Mouse (Mus musculus) small intestine, adult 2 months (tissue): ENCODE results near the gene Tac2.

Source experiments
- CTCF ChIP-seq: fragments of 200-500 bp; IDR thresholded peaks from 2 replicates; pipeline ENCODE4 v1.5.1; 2012; ENCODE audit warnings: low read depth, mild to moderate bottlenecking, control low read depth, inconsistent platforms, low read length, moderate library complexity, mixed read lengths; ENCODE audit not compliant: insufficient replicate concordance, insufficient read length; ENCODE audit errors: extremely low read depth
- POLR2A ChIP-seq: fragments of 200-500 bp; IDR thresholded peaks from 2 replicates; pipeline ENCODE4 v1.6.1; 2012; ENCODE audit warnings: low read depth, mild to moderate bottlenecking, control low read depth, inconsistent platforms, low read length, moderate library complexity

DNA sequence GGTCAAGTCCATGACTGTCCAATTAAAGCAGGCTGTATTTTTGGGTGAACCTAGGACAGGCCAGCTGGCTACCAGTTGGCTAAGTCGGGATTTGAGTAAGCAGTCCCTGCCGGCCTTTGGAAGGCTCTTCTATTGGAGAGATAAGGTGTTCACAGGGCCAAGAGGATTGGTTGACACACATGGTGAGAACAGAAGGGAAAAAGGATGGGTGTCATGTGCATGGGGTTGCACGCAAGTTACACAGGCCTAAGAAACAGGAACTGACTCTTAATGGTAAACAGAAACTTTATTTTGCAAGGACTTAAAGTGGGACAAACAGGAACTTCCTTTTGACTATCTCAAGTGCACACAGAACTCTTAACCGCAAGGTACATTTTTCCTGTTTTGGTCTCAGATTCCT lies 12.6 kb downstream of the Tac2 start:
- TF ChIP-seq CTCF (no peak), POLR2A (no peak)
